Mouse (Mus musculus): ENCODE results near the gene Afmid. TPM values are rescaled to one million over a fixed set of nuclear protein-coding genes. Genes with fewer than 3 reads are reported as not detected.

Afmid gene
- polyA plus RNA-seq, 1 experiment from 2014 or later: 4.0 TPM

DNA sequence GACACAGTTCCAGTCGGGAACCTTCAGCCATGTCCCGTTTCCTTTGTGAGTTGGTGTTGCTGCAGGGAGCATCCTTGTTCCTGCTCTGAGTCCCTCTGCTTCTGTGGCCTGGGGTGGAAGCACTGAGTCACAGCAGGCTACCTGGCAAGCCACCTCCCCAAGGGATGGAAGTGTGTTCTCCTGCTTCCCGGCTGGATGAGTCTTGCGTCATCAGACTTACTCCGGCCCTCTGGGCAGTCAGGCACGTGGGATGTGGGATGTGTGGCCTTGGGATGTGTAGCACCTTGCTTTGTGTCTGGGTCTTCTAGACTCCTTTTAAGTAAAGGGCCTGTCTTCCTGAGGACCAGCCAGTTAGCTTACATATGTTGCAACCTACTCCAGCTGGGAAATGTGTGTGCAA lies 54.0 kb downstream of the Afmid start:
- no peaks in the 10 kb centered on the region for H3K9me3 ChIP-seq
- H3K4me1 ChIP-seq: peaks cover 24% of the 10 kb centered on the region
- no peaks in the 10 kb centered on the region for H3K27me3 ChIP-seq (replicated peaks)
- H3K27ac ChIP-seq: no peak overlapping the region
- 79% methylated on average over 6 of the region's 6 CpGs for WGBS
- no peak for ATAC-seq (ENCODE audit: low FRiP score, low read depth)
- H3K4me3 ChIP-seq: no peak overlapping the region
- no peaks in the 10 kb centered on the region for H3K36me3 ChIP-seq
- no peak overlapping the region for H3K4me2 ChIP-seq (replicated peaks)
- no peak overlapping the region for H3K9ac ChIP-seq

DNA sequence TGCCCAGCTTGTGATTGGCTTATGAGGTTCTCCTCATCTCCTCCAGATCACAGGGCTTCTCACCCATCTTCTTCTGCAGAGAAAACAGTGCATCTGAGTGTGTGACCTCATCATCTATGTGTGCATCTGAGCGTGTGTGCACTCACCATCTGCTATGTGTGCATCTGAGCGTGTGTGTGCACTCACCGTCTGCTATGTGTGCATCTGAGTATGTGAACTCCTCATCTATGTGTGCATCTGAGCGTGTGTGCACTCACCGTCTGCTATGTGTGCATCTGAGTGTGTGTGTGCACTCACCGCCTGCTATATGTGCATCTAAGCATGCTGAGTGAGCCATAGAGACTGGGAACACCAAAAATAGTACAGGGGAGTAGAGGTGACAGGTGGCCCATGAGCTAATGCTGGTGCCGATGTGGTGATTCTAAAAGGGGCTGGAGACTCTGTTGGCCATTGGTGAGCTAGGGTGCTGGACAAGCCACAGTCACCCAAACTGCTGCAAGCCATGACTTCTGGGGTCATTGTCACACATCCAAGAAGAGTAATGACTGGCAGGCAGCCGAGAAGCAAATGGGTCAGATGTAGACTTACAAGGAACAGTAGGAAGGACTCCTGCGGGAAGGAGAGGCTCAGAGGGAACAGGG lies 54.7 kb downstream of the Afmid start:
- Histone ChIP-seq H3K9ac (no peak overlapping the region), H3K4me3 (no peak overlapping the region), H3K9me3 (no peaks in the 10 kb centered on the region), H3K36me3 (no peaks in the 10 kb centered on the region), H3K4me1 (peaks cover 24% of the 10 kb centered on the region), H3K27me3 (replicated peaks) (no peaks in the 10 kb centered on the region), H3K4me2 (replicated peaks) (no peak overlapping the region), H3K27ac (no peak overlapping the region)
- no peak for ATAC-seq (ENCODE audit: low FRiP score, low read depth)
- WGBS: 87% methylated on average over 9 of the region's 9 CpGs

DNA sequence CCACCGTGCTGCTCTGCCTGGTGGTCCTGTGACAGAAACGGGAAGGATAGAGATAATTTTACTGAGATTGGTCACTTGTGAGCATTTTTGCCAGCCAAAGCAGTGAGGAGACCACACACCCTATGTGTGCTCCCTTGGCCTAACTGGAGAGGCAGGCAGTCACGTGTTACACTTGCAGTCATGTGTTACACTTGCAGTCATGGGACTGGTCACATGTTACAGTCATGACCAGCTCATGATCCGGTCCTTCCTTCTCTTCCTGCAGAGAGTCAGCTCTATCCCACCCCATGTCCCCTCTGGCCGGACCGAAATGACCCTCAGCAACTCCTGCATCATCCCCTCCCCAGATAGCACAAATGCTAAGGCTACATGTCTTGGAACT lies 55.2 kb downstream of the Afmid start:
- Histone ChIP-seq H3K27me3 (replicated peaks) (no peaks in the 10 kb centered on the region), H3K9me3 (no peaks in the 10 kb centered on the region), H3K27ac (no peak overlapping the region), H3K4me2 (replicated peaks) (no peak overlapping the region), H3K4me3 (no peak overlapping the region), H3K4me1 (peaks cover 22% of the 10 kb centered on the region), H3K36me3 (no peaks in the 10 kb centered on the region), H3K9ac (no peak overlapping the region)
- WGBS: 86% methylated on average over 6 of the region's 6 CpGs
- no peak for ATAC-seq (ENCODE audit: low FRiP score, low read depth)

DNA sequence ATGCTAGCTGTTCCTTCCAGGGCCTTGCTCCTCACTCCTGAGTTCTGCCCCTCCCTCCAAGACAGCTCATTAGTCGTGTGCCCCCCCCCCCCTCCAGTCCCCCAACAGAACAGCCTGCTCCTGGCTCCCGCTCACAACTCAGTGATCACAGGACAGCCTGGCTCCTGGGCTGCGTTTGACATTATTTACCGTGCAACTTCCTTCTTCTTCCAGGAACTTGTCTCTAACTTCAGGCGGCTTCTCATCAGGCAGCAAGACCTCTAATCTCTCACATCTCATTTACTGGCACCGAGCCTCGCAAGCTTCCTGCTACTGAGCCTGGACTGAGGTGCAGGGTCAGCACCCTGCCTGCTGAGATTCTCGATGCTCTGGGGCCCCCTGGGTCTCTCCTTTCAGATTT lies 56.1 kb downstream of the Afmid start:
- H3K9ac ChIP-seq: no peak overlapping the region
- 35% methylated on average over 8 of the region's 8 CpGs for WGBS
- H3K4me2 ChIP-seq (replicated peaks): no peak overlapping the region
- no peak overlapping the region for H3K4me3 ChIP-seq
- no peak overlapping the region for H3K27ac ChIP-seq
- peaks cover 22% of the 10 kb centered on the region for H3K4me1 ChIP-seq
- no peaks in the 10 kb centered on the region for H3K27me3 ChIP-seq (replicated peaks)
- no peaks in the 10 kb centered on the region for H3K9me3 ChIP-seq
- H3K36me3 ChIP-seq: no peaks in the 10 kb centered on the region
- ATAC-seq (ENCODE audit: low FRiP score, low read depth): no peak

DNA sequence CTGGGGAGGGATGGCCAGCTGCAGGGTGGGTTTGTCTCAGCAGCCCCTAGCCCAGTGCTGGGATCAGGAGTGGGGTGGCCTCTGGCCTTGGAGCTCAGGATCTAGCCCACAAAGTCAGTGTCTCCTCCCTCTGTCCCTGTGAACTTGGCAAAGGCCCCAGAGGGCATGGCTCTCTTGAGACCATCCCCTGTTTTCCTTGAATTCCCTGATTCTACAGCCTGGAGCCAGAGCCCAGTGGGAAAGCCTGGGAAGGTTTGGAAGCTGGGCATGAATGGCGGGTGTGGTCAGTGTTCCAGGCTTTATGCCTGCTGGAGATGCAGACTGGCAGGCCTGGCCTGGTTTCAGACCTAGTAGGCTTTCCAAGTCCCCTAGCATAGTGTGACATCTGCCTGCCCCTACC lies 56.5 kb downstream of the Afmid start:
- H3K36me3 ChIP-seq: no peaks in the 10 kb centered on the region
- H3K4me3 ChIP-seq: no peak overlapping the region
- H3K4me2 ChIP-seq (replicated peaks): no peak overlapping the region
- no peaks in the 10 kb centered on the region for H3K9me3 ChIP-seq
- no peak for ATAC-seq (ENCODE audit: low FRiP score, low read depth)
- no peak overlapping the region for H3K27ac ChIP-seq
- no peak overlapping the region for H3K9ac ChIP-seq
- peaks cover 22% of the 10 kb centered on the region for H3K4me1 ChIP-seq
- 85% methylated on average over 1 of the region's 1 CpGs for WGBS
- no peaks in the 10 kb centered on the region for H3K27me3 ChIP-seq (replicated peaks)

- Histone ChIP-seq H3K9me3 (no peaks in the 10 kb centered on the region), H3K4me3 (no peak overlapping the region), H3K36me3 (no peaks in the 10 kb centered on the region), H3K27me3 (replicated peaks) (peaks cover 14% of the 10 kb centered on the region), H3K4me1 (peaks cover 39% of the 10 kb centered on the region), H3K9ac (no peak overlapping the region), H3K4me2 (replicated peaks) (no peak overlapping the region), H3K27ac (no peak overlapping the region)
- 47% methylated on average over 5 of the region's 5 CpGs for WGBS
- no peak for ATAC-seq (ENCODE audit: low FRiP score, low read depth)
Observed at GRCm38 (mm10) chr11:117886000-117886399, 60.3 kb downstream of the Afmid start.

GRCm38 (mm10) chr11:117888168-117888852 lies 62.6 kb downstream of the Afmid start:
- no peaks in the 10 kb centered on the region for H3K36me3 ChIP-seq
- peaks cover 31% of the 10 kb centered on the region for H3K27me3 ChIP-seq (replicated peaks)
- peaks cover 37% of the 10 kb centered on the region for H3K4me1 ChIP-seq
- ATAC-seq (ENCODE audit: low FRiP score, low read depth): no peak
- 9% methylated on average over 20 of the region's 20 CpGs for WGBS
- peak overlapping the region; percentile 59 for H3K4me2 ChIP-seq (replicated peaks)
- H3K27ac ChIP-seq: no peak overlapping the region
- H3K9me3 ChIP-seq: no peaks in the 10 kb centered on the region
- H3K9ac ChIP-seq: peak overlapping the region; percentile 42; the same call in 1 of the 2 replicates
- no peak overlapping the region for H3K4me3 ChIP-seq

- ATAC-seq (ENCODE audit: low FRiP score, low read depth): peak; percentile 42
- 2% methylated on average over 33 of the region's 33 CpGs for WGBS
- Histone ChIP-seq H3K27me3 (replicated peaks) (peaks cover 31% of the 10 kb centered on the region), H3K36me3 (no peaks in the 10 kb centered on the region), H3K9me3 (no peaks in the 10 kb centered on the region), H3K4me3 (peak overlapping the region; percentile 15; the same call in 1 of the 2 replicates), H3K4me1 (peaks cover 37% of the 10 kb centered on the region), H3K4me2 (replicated peaks) (peak overlapping the region; percentile 59), H3K9ac (peak overlapping the region; percentile 42), H3K27ac (no peak overlapping the region)
Observed at GRCm38 (mm10) chr11:117888853-117889822, 63.4 kb downstream of the Afmid start.

Other genes with a start within 250 kb of the Afmid start
- 25.0 and 26.6 TPM in 2 replicates for gene Tnrc6c, start 171.6 kb upstream of the Afmid start, polyA plus RNA-seq (2016; fragmentation: Nextera tagmentation; extraction: Ambion mirVana)
- gene Tmc8, start 43.8 kb upstream of the Afmid start, polyA plus RNA-seq (2016; fragmentation: Nextera tagmentation; extraction: Ambion mirVana): 1.0 and 1.4 TPM in 2 replicates
- 11.2 and 11.5 TPM in 2 replicates for gene Tmc6, start 43.7 kb upstream of the Afmid start, polyA plus RNA-seq (2016; fragmentation: Nextera tagmentation; extraction: Ambion mirVana)
- 0.42 TPM in 1 of 2 replicates, not detected in the other for gene 6030468B19Rik, start 28.3 kb upstream of the Afmid start, polyA plus RNA-seq (2016; fragmentation: Nextera tagmentation; extraction: Ambion mirVana)
- gene Gm20708, start 16.3 kb upstream of the Afmid start, polyA plus RNA-seq (2016; fragmentation: Nextera tagmentation; extraction: Ambion mirVana): 0.70 TPM in 1 of 2 replicates, not detected in the other
- 19.0 and 19.4 TPM in 2 replicates for gene Syngr2, start 16.3 kb upstream of the Afmid start, polyA plus RNA-seq (2016; fragmentation: Nextera tagmentation; extraction: Ambion mirVana)
- 53.8 and 54.4 TPM in 2 replicates for gene Tk1, start 168 bp downstream of the Afmid start, polyA plus RNA-seq (2016; fragmentation: Nextera tagmentation; extraction: Ambion mirVana)
- gene Birc5, start 23.3 kb downstream of the Afmid start, polyA plus RNA-seq (2016; fragmentation: Nextera tagmentation; extraction: Ambion mirVana): 168 and 183 TPM in 2 replicates
- not detected in 2 replicates for gene Tmem235, start 34.8 kb downstream of the Afmid start, polyA plus RNA-seq (2016; fragmentation: Nextera tagmentation; extraction: Ambion mirVana)
- gene Tha1, start 47.6 kb downstream of the Afmid start, polyA plus RNA-seq (2016; fragmentation: Nextera tagmentation; extraction: Ambion mirVana): 3.1 and 3.2 TPM in 2 replicates
- gene Socs3, start 144.1 kb downstream of the Afmid start, polyA plus RNA-seq (2016; fragmentation: Nextera tagmentation; extraction: Ambion mirVana): 9.2 and 10.1 TPM in 2 replicates
- gene Pgs1, start 160.4 kb downstream of the Afmid start, polyA plus RNA-seq (2016; fragmentation: Nextera tagmentation; extraction: Ambion mirVana): 50.2 and 50.3 TPM in 2 replicates